Mouse (Mus musculus): Measurements from ENCODE around the gene Coro1c.

The Coro1c gene

GRCm38 (mm10) chr5:113908592-113909441 is at the start of gene Coro1c:
Gene Coro1c, minus strand, starts transcription at chr5:113908758.
- peak; percentile 100 for DNase-seq (ENCODE audit: extremely low spot score, low spot score)

GRCm38 (mm10) chr5:113956510-113956909 is 48.0 kb upstream of the Coro1c start:
- peak; percentile 95 for DNase-seq (ENCODE audit: extremely low spot score, low spot score)

GRCm38 (mm10) chr5:113955691-113956090 is 47.1 kb upstream of the Coro1c start:
- DNase-seq (ENCODE audit: extremely low spot score, low spot score), result no peak

- DNase-seq (ENCODE audit: extremely low spot score, low spot score), result no peak
Observed at GRCm38 (mm10) chr5:113955281-113955680, 46.7 kb upstream of the Coro1c start.

GRCm38 (mm10) chr5:113954421-113954820 is 45.9 kb upstream of the Coro1c start:
- DNase-seq (ENCODE audit: extremely low spot score, low spot score), result peak; percentile 81

- no peak for DNase-seq (ENCODE audit: extremely low spot score, low spot score)
Observed at GRCm38 (mm10) chr5:113952519-113952918, 44.0 kb upstream of the Coro1c start.

- no peak for DNase-seq (ENCODE audit: extremely low spot score, low spot score)
Observed at GRCm38 (mm10) chr5:113951693-113952071, 43.1 kb upstream of the Coro1c start.

- no peak for DNase-seq (ENCODE audit: extremely low spot score, low spot score)
Observed at GRCm38 (mm10) chr5:113950786-113951692, 42.5 kb upstream of the Coro1c start.

GRCm38 (mm10) chr5:113950133-113950532 is 41.6 kb upstream of the Coro1c start:
- no peak for DNase-seq (ENCODE audit: extremely low spot score, low spot score)

- DNase-seq (ENCODE audit: extremely low spot score, low spot score), result no peak
Observed at GRCm38 (mm10) chr5:113947280-113947679, 38.7 kb upstream of the Coro1c start.

GRCm38 (mm10) chr5:113945126-113945525 is 36.6 kb upstream of the Coro1c start:
- no peak for DNase-seq (ENCODE audit: extremely low spot score, low spot score)

- no peak for DNase-seq (ENCODE audit: extremely low spot score, low spot score)
Observed at GRCm38 (mm10) chr5:113943328-113943727, 34.8 kb upstream of the Coro1c start.

- no peak for DNase-seq (ENCODE audit: extremely low spot score, low spot score)
Observed at GRCm38 (mm10) chr5:113942580-113942979, 34.0 kb upstream of the Coro1c start.

GRCm38 (mm10) chr5:113939263-113939900 is 30.8 kb upstream of the Coro1c start:
- no peak for DNase-seq (ENCODE audit: extremely low spot score, low spot score)

- no peak for DNase-seq (ENCODE audit: extremely low spot score, low spot score)
Observed at GRCm38 (mm10) chr5:113937650-113938049, 29.1 kb upstream of the Coro1c start.

GRCm38 (mm10) chr5:113933889-113934288 is 25.3 kb upstream of the Coro1c start:
- no peak for DNase-seq (ENCODE audit: extremely low spot score, low spot score)

- DNase-seq (ENCODE audit: extremely low spot score, low spot score), result no peak
Observed at GRCm38 (mm10) chr5:113933480-113933879, 24.9 kb upstream of the Coro1c start.

- no peak for DNase-seq (ENCODE audit: extremely low spot score, low spot score)
Observed at GRCm38 (mm10) chr5:113932310-113932709, 23.8 kb upstream of the Coro1c start.

GRCm38 (mm10) chr5:113930648-113931609 is 22.4 kb upstream of the Coro1c start:
- DNase-seq (ENCODE audit: extremely low spot score, low spot score), result peak; percentile 71

- no peak for DNase-seq (ENCODE audit: extremely low spot score, low spot score)
Observed at GRCm38 (mm10) chr5:113929950-113930647, 21.5 kb upstream of the Coro1c start.
